Mouse (Mus musculus) stomach, postnatal 0 days (tissue): Measurements from ENCODE around the gene Cd81.

Experiments used
- CTCF ChIP-seq: IDR thresholded peaks from 2 replicates; pipeline ENCODE4 v1.5.1; 2016; ENCODE audit warnings: antibody characterized with exemption, low read depth, mild to moderate bottlenecking, moderate library complexity
- EP300 ChIP-seq: optimal IDR thresholded peaks from 2 replicates; pipeline ENCODE3; 2016; ENCODE audit warnings: antibody characterized with exemption

GRCm38 (mm10) chr7:143021356-143022164, 31.0 kb upstream of the Cd81 start:
- TF ChIP-seq CTCF: no peak
- TF ChIP-seq EP300: no peak
